Comparison of ENCODE assay signal across 10 mouse cellular contexts in the genomic region with DNA sequence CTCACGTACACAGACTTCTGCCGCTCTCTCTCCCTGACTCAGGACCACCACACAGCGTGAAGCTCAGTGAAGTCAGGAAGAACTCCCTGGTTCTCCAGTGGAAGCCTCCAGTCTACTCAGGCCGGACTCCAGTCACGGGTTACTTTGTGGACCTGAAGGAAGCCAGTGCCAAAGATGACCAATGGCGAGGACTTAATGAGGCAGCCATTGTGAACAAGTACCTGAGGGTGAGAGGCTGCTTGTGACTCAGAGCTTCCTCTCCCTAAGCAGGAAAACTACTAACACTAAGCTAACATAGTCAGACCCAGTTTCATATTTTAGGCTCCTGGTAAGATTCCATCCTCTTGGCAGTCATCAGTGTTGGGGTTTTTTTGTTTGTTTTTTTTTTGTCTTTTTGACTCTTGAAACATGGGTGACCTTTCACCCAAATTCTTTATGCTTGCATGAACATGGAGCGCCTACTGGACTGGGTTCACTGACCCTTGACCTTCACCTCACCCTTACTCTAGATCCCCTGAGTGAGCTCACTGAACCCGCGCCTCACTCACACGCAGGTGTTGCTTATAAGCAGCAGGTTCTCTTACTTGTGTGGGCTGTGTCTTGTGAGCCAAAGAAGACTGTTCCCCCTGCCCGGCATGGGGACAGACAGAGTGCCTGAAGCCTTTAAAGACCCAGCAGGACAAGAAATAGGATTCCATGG.
DNase-seq lines count a peak whose midpoint lies in the region; ATAC-seq and TF ChIP-seq lines count a peak whose summit lies in the region.
"Had no signal": no experiment of that assay in that cellular context is flagged by ENCODE, and none has a peak within 500 bp of the region (broad histone marks: within the 10 kb centered on the region; RNA-seq: fewer than 3 reads in every experiment).

No protein-coding gene starts in this region.

- no peak; the same call in 1 of the 2 replicates for ATAC-seq in kidney, postnatal 0 days (replicated peaks; ENCODE audit: low FRiP score, low read depth)
- ATAC-seq in lung, embryonic 15.5 days (ENCODE audit: borderline replicate concordance, extremely low read depth, low FRiP score, low TSS enrichment): no peak
- ATAC-seq: forebrain, embryonic 14.5 days had no signal

- 60% methylated on average over 11 of the region's 11 CpGs for WGBS in kidney, postnatal 0 days
- 75% methylated on average over 11 of the region's 11 CpGs for whole genome bisulfite sequencing in lung, embryonic 15.5 days

- no peak overlapping the region for H3K4me2 ChIP-seq in kidney, postnatal 0 days (ENCODE audit: low read length)
- H3K4me2 ChIP-seq in lung, embryonic 15.5 days: no peak overlapping the region
- H3K4me2 ChIP-seq: limb, embryonic 12.5 days had no signal

- H3K27ac ChIP-seq in kidney, postnatal 0 days: 0 out of 2 replicates have a peak overlapping the region, but pooled peaks have one; percentile 15
- peak overlapping the region; percentile 57 for H3K27ac ChIP-seq in lung, embryonic 15.5 days
- H3K27ac ChIP-seq: limb, embryonic 12.5 days had no signal

- H3K36me3 ChIP-seq in kidney, postnatal 0 days (ENCODE audit: insufficient read depth, low read length): no peaks in the 10 kb centered on the region
- H3K36me3 ChIP-seq in lung, embryonic 15.5 days: no peaks in the 10 kb centered on the region
- H3K36me3 ChIP-seq: limb, embryonic 12.5 days had no signal

- H3K27me3 ChIP-seq in kidney, postnatal 0 days (ENCODE audit: insufficient read depth, low read length): no peaks in the 10 kb centered on the region
- no peaks in the 10 kb centered on the region for H3K27me3 ChIP-seq in lung, embryonic 15.5 days
- H3K27me3 ChIP-seq: limb, embryonic 12.5 days had no signal

- no peak overlapping the region for H3K9ac ChIP-seq in kidney, postnatal 0 days (ENCODE audit: low read depth, low read length)
- H3K9ac ChIP-seq in lung, embryonic 15.5 days: no peak overlapping the region
- H3K9ac ChIP-seq: limb, embryonic 12.5 days had no signal

- no peak for TF ChIP-seq CTCF in kidney, postnatal 0 days (IDR thresholded peaks at IDR 0.05; ENCODE audit: low read depth)

- H3K4me3 ChIP-seq in kidney, postnatal 0 days (replicated peaks; ENCODE audit: low read depth, low read length): no peak overlapping the region
- H3K4me3 ChIP-seq in lung, embryonic 15.5 days: no peak overlapping the region
- H3K4me3 ChIP-seq: limb, embryonic 12.5 days had no signal

- intact Hi-C loops in gastrocnemius, postnatal 14 days (cut with DNase I; ENCODE audit: low total_unique reads): no loop called here

- peak; percentile 22 for DNase-seq in embryo, embryonic 10.5 days (ENCODE audit: low spot score)
- DNase-seq in embryo, embryonic 10 days (ENCODE audit: low spot score): no peak
- peak; percentile 22 for DNase-seq in 3134 (ENCODE audit: extremely low read depth, insufficient read length, low spot score)
- no peak for DNase-seq in kidney, postnatal 0 days (ENCODE audit: low spot score)
- DNase-seq in urinary bladder, adult 2 months (ENCODE audit: low spot score): no peak
- DNase-seq in urinary bladder, postnatal 4 days (ENCODE audit: low spot score in 2 of 2): no peak
- DNase-seq in gastrocnemius, postnatal 14 days: no peak

- H3K9me3 ChIP-seq in kidney, postnatal 0 days (replicated peaks; ENCODE audit: low read length): no peaks in the 10 kb centered on the region
- no peaks in the 10 kb centered on the region for H3K9me3 ChIP-seq in lung, embryonic 15.5 days
- H3K9me3 ChIP-seq: limb, embryonic 12.5 days had no signal

- H3K4me1 ChIP-seq in kidney, postnatal 0 days (replicated peaks; ENCODE audit: insufficient read depth, low read length): no peaks in the 10 kb centered on the region
- H3K4me1 ChIP-seq in lung, embryonic 15.5 days: peaks cover 7% of the 10 kb centered on the region

Comparison
In these comparisons a context has a peak if more than half of its experiments do, and no peak if none do; other contexts are left out.
1. DNase-seq: peak in embryo, embryonic 10.5 days (single experiment) and 3134 (single experiment); none in embryo, embryonic 10 days (single experiment), kidney, postnatal 0 days (single experiment), urinary bladder, adult 2 months (single experiment), urinary bladder, postnatal 4 days (0 of 2) and gastrocnemius, postnatal 14 days (single experiment).